Mouse (Mus musculus) thymus, adult 2 months (tissue): ENCODE measurements around the gene Adgra1. TPM values are rescaled to one million over a fixed set of nuclear protein-coding genes. Genes with fewer than 3 reads are reported as not detected.

Source experiments
- DNase-seq: peaks from one replicate; pipeline ENCODE4 v3.0.0; 2021
- H3K27ac ChIP-seq: fragments of 200-500 bp; 2 replicates; pipeline ENCODE4 v1.5.1; 2012; ENCODE audit warnings: low read length, control low read depth; ENCODE audit not compliant: control insufficient read depth, insufficient read depth
- H3K27me3 ChIP-seq: fragments of 200-500 bp; 2 replicates; pipeline ENCODE4 v1.6.1; 2012; ENCODE audit warnings: mild to moderate bottlenecking, low read length, moderate library complexity, mixed read lengths; ENCODE audit not compliant: control insufficient read depth, insufficient read depth
- H3K36me3 ChIP-seq: fragments of 200-500 bp; 2 replicates; pipeline ENCODE4 v1.6.1; 2012; ENCODE audit warnings: mild to moderate bottlenecking, low read length, moderate library complexity; ENCODE audit not compliant: control insufficient read depth, insufficient read depth
- H3K4me1 ChIP-seq: fragments of 200-500 bp; replicated peaks from 2 replicates; pipeline ENCODE4 v1.6.1; 2012; ENCODE audit warnings: low read length; ENCODE audit not compliant: control insufficient read depth, insufficient read depth
- H3K4me3 ChIP-seq: fragments of 200-500 bp; 2 replicates; pipeline ENCODE4 v1.5.1; 2012; ENCODE audit warnings: mild to moderate bottlenecking, low read length, control low read depth, moderate library complexity; ENCODE audit not compliant: control insufficient read depth, insufficient read depth
- CTCF ChIP-seq: fragments of 200-500 bp; IDR thresholded peaks from 2 replicates; pipeline ENCODE4 v1.5.1; 2012; ENCODE audit warnings: mild to moderate bottlenecking, control low read depth, low read length, moderate library complexity, borderline replicate concordance; ENCODE audit not compliant: control insufficient read depth, poor library complexity, insufficient read depth; ENCODE audit errors: extremely low read depth
- POLR2A ChIP-seq: fragments of 200-500 bp; IDR thresholded peaks from 2 replicates; pipeline ENCODE4 v1.6.1; 2012; ENCODE audit warnings: mild to moderate bottlenecking, low read length, control low read depth, moderate library complexity; ENCODE audit not compliant: control insufficient read depth, poor library complexity, insufficient read depth; ENCODE audit errors: extremely low read depth
- WGBS: fragments of 180-500 bp; shearing (Covaris S2); methylation state at CpG from one replicate; pipeline ENCODE4 v1.1.7; 2018; 5-methylcytosine and 5-hydroxymethylcytosine counted together
- polyA plus RNA-seq: library from polyadenylated mRNA; depleted of rRNA; stranded (reverse); fragments of >200 nt; gene quantifications from 2 replicates; pipeline ENCODE4 v1.2.3, GENCODE M21; 2012

Gene Adgra1
- polyA plus RNA-seq, 1 experiment: 0.08 TPM

- WGBS: 89% methylated on average over 4 of the region's 4 CpGs
- Histone ChIP-seq H3K4me1 (no peaks in the 10 kb centered on the region), H3K27me3 (no peaks in the 10 kb centered on the region), H3K36me3 (no peaks in the 10 kb centered on the region), H3K27ac (no peak overlapping the region), H3K4me3 (no peak overlapping the region)
- TF ChIP-seq CTCF (no peak), POLR2A (no peak)
- DNase-seq: no peak
Measured at GRCm38 (mm10) chr7:139883545-139883944, 49.6 kb downstream of the Adgra1 start.

DNA sequence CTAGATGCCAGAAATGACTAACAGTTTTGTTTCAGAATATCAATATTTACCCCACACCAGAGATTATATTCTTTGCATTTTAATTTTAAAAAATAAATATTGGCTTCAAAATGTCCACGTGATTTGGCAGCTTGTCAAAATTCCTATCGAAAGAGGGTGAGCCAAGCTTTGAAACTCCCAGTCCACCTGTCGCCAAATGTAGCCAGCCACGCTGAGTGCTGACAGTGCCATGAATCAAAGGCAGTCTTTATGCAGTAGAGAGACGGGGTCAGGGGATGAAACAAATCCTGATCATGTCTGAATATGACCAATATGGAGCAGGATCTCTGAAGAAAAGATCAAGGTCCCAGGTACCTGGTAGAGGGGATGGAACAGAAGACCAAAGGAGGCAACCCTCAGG, 57.8 kb downstream of the Adgra1 start:
- DNase-seq: no peak
- H3K27me3 ChIP-seq: no peaks in the 10 kb centered on the region
- H3K27ac ChIP-seq: no peak overlapping the region
- H3K36me3 ChIP-seq: no peaks in the 10 kb centered on the region
- no peak overlapping the region for H3K4me3 ChIP-seq
- whole genome bisulfite sequencing: 87% methylated on average over 5 of the region's 5 CpGs
- TF ChIP-seq CTCF (no peak), POLR2A (no peak)
- no peaks in the 10 kb centered on the region for H3K4me1 ChIP-seq

- no peak for TF ChIP-seq CTCF
- no peak for TF ChIP-seq POLR2A
- H3K27me3 ChIP-seq: no peaks in the 10 kb centered on the region
- H3K4me3 ChIP-seq: no peak within 1 kb of the TSS
- DNase-seq: no peak
- 7% methylated on average over 50 of the region's 50 CpGs for WGBS
- H3K27ac ChIP-seq: no peak within 1 kb of the TSS
- H3K4me1 ChIP-seq: no peaks in the 10 kb centered on the region
- H3K36me3 ChIP-seq: no peaks in the 10 kb centered on the region
Measured at GRCm38 (mm10) chr7:139894655-139895557, 60.9 kb downstream of the Adgra1 start, which contains the start of gene Kndc1. Gene Kndc1 (plus strand): TSS chr7:139894696.

- no peak for DNase-seq
- WGBS: 88% methylated on average over 7 of the region's 7 CpGs
- Histone ChIP-seq H3K27me3 (no peaks in the 10 kb centered on the region), H3K36me3 (no peaks in the 10 kb centered on the region), H3K27ac (no peak overlapping the region), H3K4me3 (no peak overlapping the region), H3K4me1 (no peaks in the 10 kb centered on the region)
- TF ChIP-seq POLR2A: no peak
- TF ChIP-seq CTCF: no peak
Measured at GRCm38 (mm10) chr7:139896271-139896670, 62.3 kb downstream of the Adgra1 start.

- DNase-seq: no peak
- TF ChIP-seq POLR2A (no peak), CTCF (no peak)
- WGBS: 84% methylated on average over 7 of the region's 7 CpGs
- H3K4me3 ChIP-seq: no peak overlapping the region
- H3K27ac ChIP-seq: no peak overlapping the region
- H3K36me3 ChIP-seq: no peaks in the 10 kb centered on the region
- H3K4me1 ChIP-seq: no peaks in the 10 kb centered on the region
- no peaks in the 10 kb centered on the region for H3K27me3 ChIP-seq
Measured at GRCm38 (mm10) chr7:139896796-139897195, 62.8 kb downstream of the Adgra1 start.

DNA sequence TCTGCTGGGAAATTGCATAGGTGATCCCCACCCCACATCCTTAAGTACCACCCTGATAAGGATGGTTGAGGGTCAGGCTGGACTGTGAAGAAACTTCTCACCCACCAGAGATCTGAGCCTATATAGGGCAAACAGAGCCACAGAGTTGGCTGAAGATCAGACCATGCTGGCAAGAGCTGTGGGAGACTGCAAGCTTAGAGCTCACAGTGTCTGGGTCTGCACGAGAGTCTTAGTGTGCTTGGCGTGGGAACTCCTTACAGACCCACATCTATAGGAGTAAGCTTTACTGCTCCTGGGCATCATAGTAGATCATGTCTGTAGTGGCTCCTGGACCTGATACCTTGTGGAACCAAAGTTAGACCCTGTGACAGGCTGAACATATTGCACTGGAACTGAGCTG, 64.6 kb downstream of the Adgra1 start:
- Histone ChIP-seq H3K4me1 (no peaks in the 10 kb centered on the region), H3K27ac (no peak overlapping the region), H3K4me3 (no peak overlapping the region), H3K27me3 (no peaks in the 10 kb centered on the region), H3K36me3 (no peaks in the 10 kb centered on the region)
- TF ChIP-seq CTCF: no peak
- TF ChIP-seq POLR2A: no peak
- DNase-seq: no peak
- 85% methylated on average over 2 of the region's 2 CpGs for WGBS

DNA sequence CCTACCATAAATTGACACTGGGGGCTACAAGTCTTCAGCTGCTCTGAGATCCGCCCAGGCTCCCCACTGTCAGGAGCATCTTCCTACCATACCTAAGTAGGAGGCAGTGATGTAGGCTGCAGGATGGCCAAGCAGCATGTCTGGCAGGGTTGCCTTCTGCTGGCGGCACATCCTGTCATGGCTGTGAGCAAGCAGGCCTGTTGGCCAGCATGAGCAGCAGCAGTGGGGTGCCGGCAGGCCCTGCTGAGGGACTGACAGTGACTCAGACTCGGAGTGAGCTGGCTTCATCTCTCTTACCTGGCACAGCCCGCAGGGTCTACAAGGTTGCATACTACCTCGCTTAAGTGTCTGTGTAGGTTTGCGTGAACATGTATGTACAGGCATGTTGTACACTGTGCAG, 65.5 kb downstream of the Adgra1 start:
- Histone ChIP-seq H3K27me3 (no peaks in the 10 kb centered on the region), H3K4me3 (no peak overlapping the region), H3K27ac (no peak overlapping the region), H3K36me3 (no peaks in the 10 kb centered on the region), H3K4me1 (no peaks in the 10 kb centered on the region)
- TF ChIP-seq POLR2A: no peak
- no peak for TF ChIP-seq CTCF
- no peak for DNase-seq
- WGBS: 91% methylated on average over 7 of the region's 7 CpGs
